Mouse (Mus musculus): ENCODE results near the gene Neu1.

GRCm38 (mm10) chr17:34962125-34962524 is 31.1 kb downstream of the Neu1 start:
- TF ChIP-seq POLR2A (IDR thresholded peaks at IDR 0.05; ENCODE audit: insufficient read depth, low read depth, low read length) (no peak), CTCF (IDR thresholded peaks at IDR 0.05) (no peak), EP300 (IDR thresholded peaks at IDR 0.05; ENCODE audit: insufficient read depth, low read depth, low read length) (no peak)
